22 mouse cellular contexts compared by ENCODE assay signal in genomic region chr6:138070720-138071504, GRCm38 (mm10). TPM values are rescaled to one million over a fixed set of nuclear protein-coding genes. Genes with fewer than 3 reads are reported as not detected.
DNase-seq lines count a peak whose midpoint lies in the region; ATAC-seq and TF ChIP-seq lines count a peak whose summit lies in the region.
"Had no signal": no experiment of that assay in that cellular context is flagged by ENCODE, and none has a peak within 500 bp of the region (broad histone marks: within the 10 kb centered on the region; RNA-seq: fewer than 3 reads in every experiment).

No protein-coding gene starts in this region.

- no peaks in the 10 kb centered on the region for H3K4me1 ChIP-seq in embryonic facial prominence, embryonic 14.5 days (ENCODE audit: control insufficient read depth, insufficient read depth, low read length)
- 0 out of 2 replicates have a peak, but pooled peaks cover 4% of the 10 kb centered on the region for H3K4me1 ChIP-seq in embryonic facial prominence, embryonic 10.5 days
- no peaks in the 10 kb centered on the region; the same call in 1 of the 2 replicates for H3K4me1 ChIP-seq in midbrain, embryonic 14.5 days (ENCODE audit: control insufficient read depth, insufficient read depth, low read length)
- H3K4me1 ChIP-seq in midbrain, embryonic 16.5 days (ENCODE audit: control insufficient read depth, insufficient read depth, low read length): peaks cover 3% of the 10 kb centered on the region; the same call in 1 of the 2 replicates
- no peaks in the 10 kb centered on the region for H3K4me1 ChIP-seq in hindbrain, embryonic 12.5 days
- no peaks in the 10 kb centered on the region for H3K4me1 ChIP-seq in liver, embryonic 11.5 days (replicated peaks; ENCODE audit: control insufficient read depth, insufficient read depth, low read length)
- H3K4me1 ChIP-seq: heart, embryonic 10.5 days had no signal

- no peaks in the 10 kb centered on the region for H3K36me3 ChIP-seq in embryonic facial prominence, embryonic 14.5 days (ENCODE audit: control insufficient read depth, insufficient read depth, low read length)
- no peaks in the 10 kb centered on the region for H3K36me3 ChIP-seq in embryonic facial prominence, embryonic 10.5 days (replicated peaks)
- no peaks in the 10 kb centered on the region for H3K36me3 ChIP-seq in midbrain, embryonic 14.5 days (ENCODE audit: control insufficient read depth, insufficient read depth, low read length)
- no peaks in the 10 kb centered on the region for H3K36me3 ChIP-seq in midbrain, embryonic 16.5 days (ENCODE audit: control insufficient read depth, insufficient read depth, low read length)
- no peaks in the 10 kb centered on the region for H3K36me3 ChIP-seq in hindbrain, embryonic 12.5 days
- no peaks in the 10 kb centered on the region for H3K36me3 ChIP-seq in liver, embryonic 11.5 days (ENCODE audit: control insufficient read depth, insufficient read depth, low read length)
- H3K36me3 ChIP-seq: forebrain, embryonic 15.5 days; G1E; heart, embryonic 10.5 days had no signal

- no peak overlapping the region for H3K9ac ChIP-seq in embryonic facial prominence, embryonic 14.5 days (ENCODE audit: low read depth, low read length)
- H3K9ac ChIP-seq in midbrain, embryonic 14.5 days (replicated peaks; ENCODE audit: low read length): no peak overlapping the region
- H3K9ac ChIP-seq in midbrain, embryonic 16.5 days (ENCODE audit: low read depth, low read length): no peak overlapping the region
- H3K9ac ChIP-seq in hindbrain, embryonic 12.5 days: no peak overlapping the region
- no peak overlapping the region for H3K9ac ChIP-seq in liver, embryonic 11.5 days (ENCODE audit: low read depth, low read length)
- H3K9ac ChIP-seq: forebrain, embryonic 15.5 days; hindbrain, embryonic 14.5 days had no signal

- H3K27me3 ChIP-seq in embryonic facial prominence, embryonic 14.5 days (replicated peaks; ENCODE audit: control insufficient read depth, insufficient read depth, low read length): no peaks in the 10 kb centered on the region
- no peaks in the 10 kb centered on the region for H3K27me3 ChIP-seq in embryonic facial prominence, embryonic 10.5 days (replicated peaks; ENCODE audit: low read depth, poor library complexity, severe bottlenecking)
- H3K27me3 ChIP-seq in midbrain, embryonic 14.5 days (ENCODE audit: control insufficient read depth, insufficient read depth, low read length): no peaks in the 10 kb centered on the region
- no peaks in the 10 kb centered on the region for H3K27me3 ChIP-seq in midbrain, embryonic 16.5 days (ENCODE audit: control insufficient read depth, insufficient read depth, low read depth, low read length)
- H3K27me3 ChIP-seq in hindbrain, embryonic 12.5 days: no peaks in the 10 kb centered on the region
- H3K27me3 ChIP-seq in liver, embryonic 11.5 days (replicated peaks; ENCODE audit: control insufficient read depth, insufficient read depth, low read length): no peaks in the 10 kb centered on the region
- H3K27me3 ChIP-seq: forebrain, embryonic 15.5 days had no signal

- no peak overlapping the region for H3K27ac ChIP-seq in embryonic facial prominence, embryonic 14.5 days (replicated peaks; ENCODE audit: low read depth, low read length)
- no peak overlapping the region for H3K27ac ChIP-seq in embryonic facial prominence, embryonic 10.5 days (replicated peaks)
- no peak overlapping the region for H3K27ac ChIP-seq in left cerebral cortex, adult 2 months
- no peak overlapping the region for H3K27ac ChIP-seq in midbrain, embryonic 14.5 days (replicated peaks; ENCODE audit: low read depth, low read length)
- no peak overlapping the region for H3K27ac ChIP-seq in midbrain, embryonic 16.5 days (ENCODE audit: low read length)
- no peak overlapping the region for H3K27ac ChIP-seq in hindbrain, embryonic 12.5 days
- H3K27ac ChIP-seq in liver, embryonic 11.5 days (ENCODE audit: low read depth, low read length): no peak overlapping the region
- H3K27ac ChIP-seq: forebrain, embryonic 15.5 days; heart, embryonic 10.5 days; hindbrain, embryonic 14.5 days had no signal

- WGBS in embryonic facial prominence, embryonic 14.5 days: 83% methylated on average over 13 of the region's 13 CpGs
- WGBS in embryonic facial prominence, embryonic 10.5 days: 78% methylated on average over 13 of the region's 13 CpGs
- 38% methylated on average over 13 of the region's 13 CpGs for WGBS in midbrain, embryonic 14.5 days
- 34% methylated on average over 13 of the region's 13 CpGs for WGBS in midbrain, embryonic 16.5 days
- WGBS in hindbrain, embryonic 12.5 days: 66% methylated on average over 13 of the region's 13 CpGs
- 87% methylated on average over 13 of the region's 13 CpGs for WGBS in liver, embryonic 11.5 days

- intact Hi-C loops in left cerebral cortex, postnatal 14 days (cut with DNase I): no loop called here
- intact Hi-C loops in left cerebral cortex, adult 2 months (cut with DNase I): no loop called here

- DNase-seq in embryonic facial prominence, embryonic 14.5 days (ENCODE audit: low spot score): peak; percentile 21
- no peak for DNase-seq in embryonic facial prominence, embryonic 10.5 days (ENCODE audit: low spot score)
- peak; percentile 15 to 53 for DNase-seq in left cerebral cortex, postnatal 14 days (ENCODE audit: low spot score in 2 of 2)
- no peak for DNase-seq in left cerebral cortex, adult 2 months (ENCODE audit: extremely low spot score in 1 of 2, low spot score in 2 of 2)
- DNase-seq in midbrain, embryonic 14.5 days: peak; percentile 37
- DNase-seq in liver, embryonic 11.5 days (ENCODE audit: low spot score): no peak
- DNase-seq: B cell, adult 2 months; cerebellum, adult 2 months; gastrocnemius, postnatal 36 days; heart, adult 18-20 months; heart, postnatal 10 days had no signal

- ATAC-seq in embryonic facial prominence, embryonic 14.5 days (ENCODE audit: low read depth): no peak
- ATAC-seq in midbrain, embryonic 14.5 days (ENCODE audit: low FRiP score, low TSS enrichment): no peak
- no peak for ATAC-seq in midbrain, embryonic 16.5 days
- ATAC-seq in hindbrain, embryonic 12.5 days (ENCODE audit: low FRiP score): no peak
- no peak for ATAC-seq in liver, embryonic 11.5 days (replicated peaks; ENCODE audit: low FRiP score)
- ATAC-seq: CD4-positive, CD25-positive, alpha-beta regulatory T cell, adult 4 months had no signal

- no peak for TF ChIP-seq CTCF in left cerebral cortex, adult 2 months (IDR thresholded peaks at IDR 0.05)

- H3K4me3 ChIP-seq in embryonic facial prominence, embryonic 14.5 days (ENCODE audit: low read depth, low read length): no peak overlapping the region
- no peak overlapping the region for H3K4me3 ChIP-seq in embryonic facial prominence, embryonic 10.5 days
- H3K4me3 ChIP-seq in left cerebral cortex, adult 2 months: no peak overlapping the region
- H3K4me3 ChIP-seq in midbrain, embryonic 14.5 days (replicated peaks; ENCODE audit: low read depth, low read length): no peak overlapping the region
- no peak overlapping the region for H3K4me3 ChIP-seq in midbrain, embryonic 16.5 days (ENCODE audit: low read depth, low read length)
- H3K4me3 ChIP-seq in hindbrain, embryonic 12.5 days: no peak overlapping the region
- no peak overlapping the region for H3K4me3 ChIP-seq in liver, embryonic 11.5 days (ENCODE audit: low read depth, low read length)
- H3K4me3 ChIP-seq: forebrain, embryonic 15.5 days; heart, embryonic 10.5 days had no signal

- H3K4me2 ChIP-seq in embryonic facial prominence, embryonic 14.5 days (ENCODE audit: low read depth, low read length): no peak overlapping the region
- no peak overlapping the region for H3K4me2 ChIP-seq in midbrain, embryonic 14.5 days (ENCODE audit: low read length)
- no peak overlapping the region for H3K4me2 ChIP-seq in midbrain, embryonic 16.5 days (ENCODE audit: low read length)
- H3K4me2 ChIP-seq in hindbrain, embryonic 12.5 days (replicated peaks): no peak overlapping the region
- no peak overlapping the region for H3K4me2 ChIP-seq in liver, embryonic 11.5 days
- H3K4me2 ChIP-seq: forebrain, embryonic 15.5 days; hindbrain, embryonic 14.5 days had no signal

- H3K9me3 ChIP-seq in embryonic facial prominence, embryonic 14.5 days (ENCODE audit: control insufficient read depth, low read length): no peaks in the 10 kb centered on the region
- H3K9me3 ChIP-seq in embryonic facial prominence, embryonic 10.5 days: no peaks in the 10 kb centered on the region
- no peaks in the 10 kb centered on the region for H3K9me3 ChIP-seq in midbrain, embryonic 14.5 days (ENCODE audit: control insufficient read depth, low read length)
- no peaks in the 10 kb centered on the region for H3K9me3 ChIP-seq in midbrain, embryonic 16.5 days (replicated peaks; ENCODE audit: control insufficient read depth, low read length, poor library complexity, severe bottlenecking)
- no peaks in the 10 kb centered on the region for H3K9me3 ChIP-seq in hindbrain, embryonic 12.5 days (replicated peaks)
- H3K9me3 ChIP-seq in liver, embryonic 11.5 days (ENCODE audit: control insufficient read depth, low read length): no peaks in the 10 kb centered on the region; the same call in 1 of the 2 replicates
- H3K9me3 ChIP-seq: forebrain, embryonic 15.5 days; heart, embryonic 10.5 days had no signal

RNA-seq across cellular contexts. Expression of gene Slc15a5, which starts 8.8 kb away (rescaled TPM):
- polyA plus RNA-seq in embryonic facial prominence, embryonic 14.5 days (2014; fragmentation: Nextera tagmentation; extraction: Ambion mirVana): not detected in 2 replicates
- not detected in 2 replicates for polyA plus RNA-seq in embryonic facial prominence, embryonic 10.5 days (2016; fragmentation: Nextera tagmentation; extraction: Ambion mirVana)
- total RNA-seq in left cerebral cortex, postnatal 14 days (2021): under 1 TPM; 0.17 to 0.86 TPM
- under 1 TPM in 1 of 2 experiments, not detected in 1; 0.18 TPM for total RNA-seq in left cerebral cortex, adult 2 months (2021)
- polyA plus RNA-seq in midbrain, embryonic 14.5 days (2014; fragmentation: Nextera tagmentation; extraction: Ambion mirVana): 0.49 TPM in 1 of 2 replicates, not detected in the other
- polyA plus RNA-seq in midbrain, embryonic 16.5 days (2015; fragmentation: Nextera tagmentation; extraction: Ambion mirVana): 0.53 TPM in 1 of 2 replicates, not detected in the other
- polyA plus RNA-seq in hindbrain, embryonic 12.5 days (2016; fragmentation: Nextera tagmentation; extraction: Ambion mirVana): 0.52 TPM in 1 of 2 replicates, not detected in the other
- not detected in 2 replicates for polyA plus RNA-seq in liver, embryonic 11.5 days (2014; fragmentation: Nextera tagmentation; extraction: Ambion mirVana)
- total RNA-seq: adrenal gland, postnatal 14 days; heart, postnatal 10 days; hematopoietic stem cell, adult 5-6 weeks had no signal
- polyA plus RNA-seq: CD4-positive, CD25-positive, alpha-beta regulatory T cell, adult 4 months; cerebellum, adult 2 months; embryonic facial prominence, embryonic 11.5 days; forebrain, embryonic 11.5 days; forebrain, embryonic 15.5 days; G1E; heart, embryonic 10.5 days; hindbrain, embryonic 14.5 days had no signal

Comparison
In these comparisons a context has a peak if more than half of its experiments do, and no peak if none do; other contexts are left out.
1. DNase-seq: peak in embryonic facial prominence, embryonic 14.5 days (single experiment), left cerebral cortex, postnatal 14 days (2 of 2) and midbrain, embryonic 14.5 days (single experiment); none in embryonic facial prominence, embryonic 10.5 days (single experiment), left cerebral cortex, adult 2 months (0 of 2) and liver, embryonic 11.5 days (single experiment).